ENCODE assay signal across 12 mouse cellular contexts in the genomic region with DNA sequence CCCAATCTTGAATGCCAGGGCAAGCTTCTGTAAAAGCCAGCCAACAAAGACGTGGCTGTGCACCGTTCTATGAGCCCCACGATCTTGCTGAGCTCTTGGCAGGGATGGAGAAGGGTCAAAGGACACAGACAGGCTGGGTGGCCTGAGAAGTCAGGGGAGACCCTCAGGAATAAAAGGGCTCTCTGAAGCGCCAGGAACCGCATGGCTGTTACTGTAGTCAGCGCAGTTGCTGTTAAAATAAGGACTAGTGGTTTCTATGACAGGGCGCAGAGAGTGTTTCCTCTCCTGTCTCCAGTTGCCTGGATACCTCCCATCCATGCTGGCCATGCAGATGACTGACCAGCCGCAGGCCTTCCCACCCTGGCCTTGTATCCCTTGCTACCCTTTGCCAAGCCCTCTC.
DNase-seq lines count a peak whose midpoint lies in the region; ATAC-seq and TF ChIP-seq lines count a peak whose summit lies in the region.
"Had no signal": no experiment of that assay in that cellular context is flagged by ENCODE, and none has a peak within 500 bp of the region (broad histone marks: within the 10 kb centered on the region; RNA-seq: fewer than 3 reads in every experiment).

No protein-coding gene starts in this region.

- H3K27me3 ChIP-seq in heart, embryonic 13.5 days (replicated peaks) = no peaks in the 10 kb centered on the region; the same call in 1 of the 2 replicates
- no peaks in the 10 kb centered on the region for H3K27me3 ChIP-seq in myocyte (ENCODE audit: control insufficient read depth, insufficient read depth, insufficient read length)
- H3K27me3 ChIP-seq: CH12.LX; limb, embryonic 15.5 days had no signal

- 77% methylated on average over 8 of the region's 8 CpGs for WGBS in heart, embryonic 13.5 days

- peaks cover 63% of the 10 kb centered on the region for H3K4me1 ChIP-seq in heart, embryonic 13.5 days

- H3K4me3 ChIP-seq in heart, embryonic 13.5 days = no peak overlapping the region
- peak overlapping the region; percentile 30 for H3K4me3 ChIP-seq in myocyte
- H3K4me3 ChIP-seq: limb, embryonic 15.5 days had no signal

- peak overlapping the region; percentile 84 for H3K27ac ChIP-seq in heart, embryonic 13.5 days (replicated peaks)

- H3K36me3 ChIP-seq in heart, embryonic 13.5 days = no peaks in the 10 kb centered on the region
- H3K36me3 ChIP-seq in myocyte (ENCODE audit: control insufficient read depth, insufficient read depth) = no peaks in the 10 kb centered on the region
- H3K36me3 ChIP-seq: limb, embryonic 15.5 days had no signal

- H3K9ac ChIP-seq in heart, embryonic 13.5 days = peak overlapping the region; percentile 45
- H3K9ac ChIP-seq: limb, embryonic 15.5 days had no signal

- H3K79me2 ChIP-seq in myocyte (ENCODE audit: control insufficient read depth, insufficient read depth) = no peaks in the 10 kb centered on the region

- DNase-seq in heart, adult 11 months = peak; percentile 95
- DNase-seq in heart, postnatal 4 days = no peak
- DNase-seq in right cerebral cortex, postnatal 10 days (ENCODE audit: low spot score in 2 of 2) = peak; percentile 36 to 57
- DNase-seq in right cerebral cortex, postnatal 14 days = no peak
- DNase-seq in lung, postnatal 36 days = no peak
- no peak for DNase-seq in adrenal gland, adult (ENCODE audit: inconsistent age in 2 of 2, low spot score in 1 of 2)
- DNase-seq: kidney, postnatal 10 days; thymus, adult 18-20 months had no signal

- no peaks in the 10 kb centered on the region for H3K9me3 ChIP-seq in heart, embryonic 13.5 days
- H3K9me3 ChIP-seq: limb, embryonic 15.5 days had no signal

- no peak for ATAC-seq in heart, embryonic 13.5 days (ENCODE audit: extremely low read depth, insufficient number of reproducible peaks, low FRiP score, low TSS enrichment)

- TF ChIP-seq POLR2A in myocyte (IDR thresholded peaks at IDR 0.05; ENCODE audit: insufficient read length, low read depth) = no peak

- no peak overlapping the region for H3ac ChIP-seq in myocyte (ENCODE audit: control insufficient read depth, insufficient read length)

- H3K4me2 ChIP-seq in heart, embryonic 13.5 days = no peak overlapping the region
- H3K4me2 ChIP-seq in myocyte (ENCODE audit: low read depth) = peak overlapping the region; percentile 94
- H3K4me2 ChIP-seq: limb, embryonic 15.5 days had no signal

TF ChIP-seq in myocyte, 11 proteins besides CTCF, POLR2A, EP300 and RAD21:
- TF ChIP-seq TCF3 (IDR thresholded peaks at IDR 0.05; ENCODE audit: insufficient read length, low read depth) (no peak), MYOD1 (IDR thresholded peaks at IDR 0.05; ENCODE audit: control insufficient read depth in 1 of 3, insufficient read length in 2 of 3, low read depth in 2 of 3) (no peak), CEBPB (IDR thresholded peaks at IDR 0.05; ENCODE audit: insufficient read depth, poor library complexity, severe bottlenecking) (no peak), MYOG (IDR thresholded peaks at IDR 0.05; ENCODE audit: control insufficient read depth in 1 of 3, insufficient read depth in 1 of 3, insufficient read length in 2 of 3, low read depth in 2 of 3) (no peak)

Comparison
In these comparisons a context has a peak if more than half of its experiments do, and no peak if none do; other contexts are left out.
1. DNase-seq: peak in heart, adult 11 months (single experiment) and right cerebral cortex, postnatal 10 days (2 of 2); none in heart, postnatal 4 days (single experiment), right cerebral cortex, postnatal 14 days (single experiment), lung, postnatal 36 days (single experiment) and adrenal gland, adult (0 of 2).